Mouse (Mus musculus): Measurements from ENCODE around the gene Tfap2c.

The Tfap2c gene

DNA sequence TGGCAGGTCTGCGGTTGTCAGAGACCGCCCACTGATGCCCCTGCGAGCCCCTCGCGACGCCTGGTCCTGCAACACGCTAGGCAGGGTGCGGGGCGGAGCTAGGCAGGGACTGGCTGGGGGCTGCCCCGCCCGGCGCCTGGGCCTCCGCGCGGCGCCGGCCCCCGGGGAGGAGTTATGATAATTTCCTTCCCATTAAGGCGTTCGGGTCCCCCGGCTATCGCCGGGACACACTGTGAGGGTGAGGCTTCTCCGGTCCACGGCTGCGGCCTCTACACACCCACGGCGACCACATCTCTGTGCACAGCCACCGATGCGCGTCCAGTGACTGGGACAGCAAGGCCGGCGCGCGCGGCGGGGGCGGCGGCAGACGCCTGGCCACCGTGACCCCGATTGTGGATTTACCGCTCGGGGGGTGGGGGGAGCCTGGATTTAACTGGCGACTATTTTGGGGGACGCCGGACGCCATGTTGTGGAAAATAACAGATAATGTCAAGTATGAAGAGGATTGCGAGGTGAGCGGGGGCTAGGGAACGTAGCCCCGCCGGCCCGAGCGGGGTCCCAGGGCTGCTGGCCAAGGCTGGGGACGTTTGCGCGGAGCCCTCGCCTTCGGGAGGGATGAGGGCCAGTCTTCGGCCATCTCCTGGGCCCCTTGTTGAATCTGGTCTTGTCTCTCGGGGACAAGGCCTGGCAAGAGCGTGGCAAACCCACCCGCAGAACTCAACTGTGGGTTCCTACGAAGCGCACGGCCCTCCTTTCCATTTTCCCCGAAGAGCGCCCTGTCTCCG lies at the start of gene Tfap2c:
Gene Tfap2c (plus strand): TSS at position 223 of the 785 bp plus-strand sequence.
- no peak for DNase-seq (ENCODE audit: low spot score in 2 of 2)

DNA sequence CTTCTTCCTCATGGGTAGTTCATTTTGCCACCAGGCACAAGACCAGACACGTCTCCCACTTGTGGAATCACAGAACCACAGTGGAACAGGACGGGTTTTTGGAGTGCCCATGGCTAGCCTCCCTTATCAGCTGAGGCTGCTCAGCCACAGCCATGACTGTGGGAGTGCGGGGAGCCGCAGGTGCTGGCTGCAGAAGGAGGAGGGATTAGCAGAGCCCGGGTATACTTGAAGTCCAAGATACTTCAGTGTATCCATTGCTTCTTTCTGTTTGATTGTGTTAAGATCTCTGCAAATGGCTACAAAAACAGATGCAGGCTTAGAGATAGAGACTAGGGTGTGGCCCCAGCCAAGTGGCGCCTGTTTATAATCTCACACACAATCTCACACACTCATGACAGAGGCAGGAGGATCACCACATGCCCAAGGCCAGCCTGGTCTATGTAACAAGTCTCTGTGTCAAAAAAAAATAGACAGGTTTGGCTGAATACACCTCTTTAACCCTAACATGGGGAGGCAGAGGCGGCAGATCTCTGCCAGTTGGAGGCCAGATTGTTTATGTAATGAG lies 48.6 kb upstream of the Tfap2c start:
- no peak for DNase-seq (ENCODE audit: low spot score in 2 of 2)

DNA sequence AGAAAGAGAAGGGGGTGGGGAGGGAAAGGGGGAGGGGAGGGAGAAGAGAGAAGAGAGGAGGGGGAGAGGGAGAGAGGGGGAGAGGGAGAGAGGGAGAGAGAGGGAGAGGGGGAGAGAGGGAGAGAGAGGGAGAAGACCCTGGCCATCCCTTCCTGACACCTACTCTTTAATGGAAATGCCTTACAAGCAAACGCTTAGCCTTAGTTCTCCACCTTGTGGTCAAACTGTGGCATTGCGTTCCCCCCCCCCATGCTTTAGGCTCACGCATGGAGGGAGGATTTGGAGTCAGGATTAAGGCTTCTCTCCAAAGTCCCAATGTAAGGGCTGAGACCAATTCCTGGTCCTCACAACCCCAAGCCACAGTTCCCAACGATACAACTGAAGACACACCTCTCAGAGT lies 48.1 kb upstream of the Tfap2c start:
- DNase-seq (ENCODE audit: low spot score in 2 of 2): peak; percentile 6 to 17

DNA sequence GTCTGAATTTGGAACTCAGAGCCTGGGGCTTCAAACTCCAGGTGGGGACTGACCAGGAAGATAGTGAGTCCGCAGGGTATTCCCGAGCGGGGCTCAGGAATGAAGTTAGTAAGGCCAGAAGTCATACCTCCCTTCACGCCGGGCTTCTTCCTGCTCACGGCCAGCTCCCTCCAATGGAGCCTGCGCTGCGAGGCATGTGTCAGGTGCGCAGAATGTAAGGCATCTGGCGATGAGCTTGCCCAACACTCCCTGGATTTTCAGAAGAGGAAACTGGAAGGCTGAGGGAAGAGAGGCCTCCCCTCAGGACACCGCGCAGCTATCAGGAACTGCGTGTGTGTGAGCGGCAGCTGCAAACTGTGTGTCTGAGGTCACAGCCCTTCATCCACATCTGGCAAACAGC lies 47.2 kb upstream of the Tfap2c start:
- no peak for DNase-seq (ENCODE audit: low spot score in 2 of 2)

- no peak for DNase-seq (ENCODE audit: low spot score in 2 of 2)
Measured at GRCm38 (mm10) chr2:172506121-172506520, 43.3 kb upstream of the Tfap2c start.

DNA sequence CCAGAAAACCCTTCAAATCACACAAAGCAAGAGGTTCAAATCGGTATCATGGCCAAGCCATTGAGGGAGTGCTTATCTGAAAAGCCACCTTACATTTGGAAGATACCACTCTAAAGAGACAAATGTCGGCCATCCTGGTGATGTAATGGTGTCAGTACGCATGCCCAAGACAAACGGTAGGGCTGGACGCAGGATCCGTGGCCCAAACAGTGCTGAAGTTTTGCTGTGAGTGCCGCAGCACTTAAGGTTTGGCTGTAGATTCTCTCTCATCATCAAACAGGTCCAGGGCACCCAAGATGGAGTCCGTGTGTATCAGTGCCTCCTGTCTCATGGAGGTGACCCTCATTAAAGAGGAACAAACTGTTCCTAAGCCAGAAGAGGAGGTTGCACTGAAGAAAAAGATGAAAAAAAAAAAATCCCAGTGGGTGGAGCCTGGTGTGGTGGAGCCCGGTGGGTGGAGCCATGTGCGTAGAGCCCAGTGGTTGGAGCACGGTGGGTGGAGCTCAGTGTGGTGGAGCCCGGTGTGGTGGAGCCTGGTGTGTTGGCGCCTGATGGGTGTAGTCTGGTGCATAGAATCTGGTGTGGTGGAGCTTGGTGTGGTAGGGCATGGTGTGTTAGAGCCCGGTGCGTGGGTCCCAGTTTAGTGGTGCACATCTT lies 39.2 kb upstream of the Tfap2c start:
- no peak for DNase-seq (ENCODE audit: low spot score in 2 of 2)

DNA sequence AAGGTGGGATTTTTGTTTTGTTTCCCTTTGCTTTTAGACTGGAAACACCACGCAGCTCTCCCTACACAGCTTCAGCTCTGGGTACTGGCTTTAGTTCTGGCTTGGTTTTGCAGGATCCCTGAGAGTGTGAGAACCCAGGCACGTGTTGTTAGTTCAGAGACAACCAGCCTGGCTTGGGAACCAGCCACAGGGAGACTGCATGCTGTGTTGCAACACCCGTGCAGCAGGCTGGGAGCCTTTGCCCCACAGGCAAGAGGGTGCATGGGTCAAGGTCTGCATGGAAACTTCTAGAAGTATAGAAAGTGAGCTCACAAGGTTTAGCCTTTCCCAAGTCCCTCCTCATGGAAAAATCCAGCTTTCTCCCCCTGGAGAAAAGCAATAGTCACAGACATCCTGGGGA lies 38.5 kb upstream of the Tfap2c start:
- no peak for DNase-seq (ENCODE audit: low spot score in 2 of 2)

DNA sequence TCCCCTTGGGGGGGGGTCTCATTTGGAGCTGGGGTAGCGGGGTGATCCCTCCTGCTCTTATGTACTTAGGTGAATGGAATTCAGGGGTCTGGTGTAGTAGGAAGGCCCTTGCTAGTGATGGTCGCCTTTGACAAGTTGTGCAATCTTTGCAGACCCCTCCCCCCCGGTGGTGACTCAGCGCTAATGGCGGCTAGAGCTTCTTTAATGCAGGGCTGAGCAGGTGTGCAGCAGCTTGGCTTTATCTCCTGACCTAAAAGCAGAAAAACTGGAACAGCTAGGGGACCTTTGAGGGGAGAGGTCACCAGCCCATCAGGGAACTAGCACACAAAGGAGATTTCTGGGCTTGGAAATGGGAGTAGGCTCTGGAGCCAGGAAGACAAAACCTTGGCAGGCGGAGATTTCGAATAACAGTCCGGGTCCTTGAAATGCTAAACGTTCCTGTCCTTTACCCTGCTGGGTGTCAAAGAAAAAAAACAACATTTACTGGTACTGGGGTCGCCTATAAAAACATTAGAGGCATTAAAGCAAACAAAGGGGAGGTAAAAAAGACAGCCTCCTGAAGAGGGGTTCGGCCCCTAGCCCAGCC lies 32.9 kb upstream of the Tfap2c start:
- DNase-seq (ENCODE audit: low spot score in 2 of 2): no peak

DNA sequence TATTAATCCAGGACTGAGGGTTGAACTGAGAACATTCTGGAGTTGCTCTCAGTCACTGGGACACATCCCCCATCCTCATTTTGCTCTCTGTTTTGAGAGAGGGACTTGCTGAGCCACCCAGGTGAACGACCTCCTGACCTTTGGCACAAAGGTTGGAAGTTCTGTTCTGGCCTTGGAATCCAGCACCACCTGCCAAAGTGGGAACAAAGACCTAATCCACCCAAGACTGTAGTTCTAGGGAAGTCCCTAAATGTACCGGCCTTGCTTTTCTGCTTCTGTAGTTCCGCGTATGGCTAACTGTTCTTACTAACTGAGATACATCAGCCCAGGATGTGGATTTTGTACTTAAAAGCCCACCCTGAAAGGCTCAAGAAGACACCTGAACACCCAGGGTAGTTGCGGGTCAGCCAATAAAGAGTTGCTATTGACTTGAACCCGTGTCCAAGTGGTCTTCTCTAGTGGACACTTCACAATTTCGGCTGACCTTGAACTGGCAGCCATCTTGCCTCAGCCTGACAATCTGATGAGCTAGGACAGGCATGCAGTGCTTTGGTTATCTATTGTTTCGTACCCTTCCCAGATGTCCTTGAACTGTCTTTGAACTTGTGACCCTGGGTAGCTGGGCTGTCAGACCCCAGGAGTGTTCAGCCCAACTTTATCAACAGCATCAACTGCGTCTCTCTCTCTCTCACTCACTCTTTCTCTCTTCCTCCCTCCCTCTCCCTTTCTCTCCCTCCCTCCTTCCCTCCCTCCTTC lies 28.6 kb upstream of the Tfap2c start:
- no peak for DNase-seq (ENCODE audit: low spot score in 2 of 2)

GRCm38 (mm10) chr2:172522528-172522927 lies 26.9 kb upstream of the Tfap2c start:
- no peak for DNase-seq (ENCODE audit: low spot score in 2 of 2)

GRCm38 (mm10) chr2:172527175-172527574 lies 22.2 kb upstream of the Tfap2c start:
- no peak for DNase-seq (ENCODE audit: low spot score in 2 of 2)

- DNase-seq (ENCODE audit: low spot score in 2 of 2): no peak
Measured at GRCm38 (mm10) chr2:172543987-172544386, 5.4 kb upstream of the Tfap2c start.

- no peak for DNase-seq (ENCODE audit: low spot score in 2 of 2)
Measured at GRCm38 (mm10) chr2:172544601-172545127, 4.7 kb upstream of the Tfap2c start.

DNA sequence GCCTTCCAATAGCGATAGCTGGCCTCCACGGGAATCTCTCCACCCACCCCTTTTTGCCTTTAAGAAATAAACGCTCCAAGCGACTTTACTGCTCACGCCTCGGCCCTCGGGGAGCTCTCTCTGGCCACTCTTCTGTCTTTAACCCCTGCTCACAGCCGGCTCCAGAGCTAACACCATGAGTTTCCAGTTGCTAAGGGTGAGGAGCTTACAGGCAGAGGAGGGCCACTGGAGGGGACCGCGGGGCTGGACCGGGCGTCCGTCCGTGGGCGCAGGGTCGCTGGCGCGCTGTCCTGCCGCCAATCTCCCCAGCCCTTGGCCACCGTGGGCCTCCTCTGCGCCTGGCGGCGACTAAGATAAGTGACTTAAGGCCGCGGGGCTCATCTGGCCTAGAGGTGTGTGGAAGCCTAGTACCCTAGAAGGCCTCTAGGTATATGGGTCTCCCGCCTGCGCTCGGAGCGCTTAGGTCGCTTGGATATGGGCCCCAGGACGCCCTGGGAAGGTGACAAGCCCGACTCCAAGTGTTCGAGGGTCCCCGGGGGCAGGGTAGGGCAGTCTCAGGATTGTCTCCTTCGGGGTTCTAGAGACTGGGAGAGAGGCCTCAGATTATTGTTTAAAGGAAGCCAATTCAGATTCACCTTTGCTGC lies 3.7 kb upstream of the Tfap2c start:
- no peak for DNase-seq (ENCODE audit: low spot score in 2 of 2)

- DNase-seq (ENCODE audit: low spot score in 2 of 2): no peak
Measured at GRCm38 (mm10) chr2:172546551-172546950, 2.8 kb upstream of the Tfap2c start.

DNA sequence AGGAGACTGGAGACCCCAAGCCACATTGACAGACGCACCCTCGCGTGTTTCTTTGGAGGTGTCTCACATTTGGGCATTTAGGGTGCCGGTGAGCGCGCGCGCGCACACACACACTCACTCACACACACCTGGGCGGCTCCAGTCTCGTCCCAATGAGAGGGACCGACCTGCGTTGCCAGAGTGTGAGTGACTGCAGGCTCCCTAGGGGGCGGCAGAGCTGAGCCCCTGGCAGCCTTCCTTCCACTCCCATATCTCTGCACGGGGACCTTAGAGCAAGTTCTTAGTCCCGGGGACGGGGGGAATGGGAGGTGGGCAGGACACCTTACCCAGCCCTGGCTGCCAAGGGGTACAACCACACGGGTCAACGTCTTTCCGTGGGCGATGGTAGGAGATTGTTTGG lies 2.3 kb upstream of the Tfap2c start:
- no peak for DNase-seq (ENCODE audit: low spot score in 2 of 2)

GRCm38 (mm10) chr2:172547807-172548586 lies 1.4 kb upstream of the Tfap2c start:
- DNase-seq (ENCODE audit: low spot score in 2 of 2): peak in 1 of 2 experiments; percentile 8

GRCm38 (mm10) chr2:172548672-172549255 lies 629 bp upstream of the Tfap2c start:
- no peak for DNase-seq (ENCODE audit: low spot score in 2 of 2)

DNA sequence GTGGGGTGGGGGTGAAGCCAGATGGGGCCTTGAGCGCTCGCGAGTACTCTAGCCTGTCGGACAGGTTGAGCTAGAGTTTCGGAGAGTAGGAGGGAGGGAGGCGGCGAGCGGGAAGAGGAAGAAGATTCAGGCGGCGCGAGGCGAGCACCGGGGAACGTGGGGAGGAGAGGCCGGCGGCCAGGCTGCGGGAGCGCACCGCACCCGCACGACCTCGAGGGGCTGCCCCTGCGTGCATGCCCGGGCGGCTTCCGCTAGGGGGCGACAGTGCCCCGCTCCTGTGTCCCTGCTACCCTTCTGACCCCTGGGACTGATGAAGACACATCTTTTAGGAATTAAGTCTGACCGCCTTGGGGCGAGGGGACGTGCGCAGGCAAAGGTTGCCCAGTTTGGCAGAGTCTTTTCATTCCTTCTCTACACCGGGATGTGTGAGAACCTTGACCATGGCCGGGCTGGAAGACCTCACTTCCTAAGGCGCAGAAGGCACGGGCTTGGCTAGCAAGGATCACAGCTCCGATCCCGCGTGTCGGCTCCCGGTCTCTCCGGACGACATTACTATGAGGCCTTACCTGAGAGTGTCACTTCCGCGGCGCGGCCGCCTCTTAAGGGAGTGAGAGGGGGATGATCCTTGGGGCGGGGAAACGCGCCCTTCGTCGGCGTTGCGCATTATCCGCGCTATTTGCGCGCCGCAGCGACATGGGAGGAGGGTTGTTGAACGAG lies 1.1 kb downstream of the Tfap2c start:
- DNase-seq (ENCODE audit: low spot score in 2 of 2): peak in 1 of 2 experiments; percentile 29

Measured in frontal cortex, postnatal 36 days (tissue).